Mouse (Mus musculus) gastrocnemius, adult 8-10 months (tissue): ENCODE measurements around the gene Agbl4. TPM values are rescaled to one million over a fixed set of nuclear protein-coding genes. Genes with fewer than 3 reads are reported as not detected.

ENCODE experiments used
- DNase-seq, 2 experiments: peaks; one replicate each; pipeline ENCODE4 v3.0.0; 2022; ENCODE audit warnings: low spot score in 2 of 2
- total RNA-seq, 4 experiments: library from RNA; stranded (reverse); gene quantifications; 2 replicates each; pipeline ENCODE4 v1.2.4; 2022

Gene Agbl4
- not detected for total RNA-seq

- no peak for DNase-seq
These were observed at the start of gene Agbl4 for GRCm38 (mm10) chr4:110397618-110398045. Gene Agbl4, plus strand, starts transcription at chr4:110397661.

- no peak for DNase-seq
These were observed 46.6 kb upstream of the Agbl4 start for GRCm38 (mm10) chr4:110350856-110351177.

DNA sequence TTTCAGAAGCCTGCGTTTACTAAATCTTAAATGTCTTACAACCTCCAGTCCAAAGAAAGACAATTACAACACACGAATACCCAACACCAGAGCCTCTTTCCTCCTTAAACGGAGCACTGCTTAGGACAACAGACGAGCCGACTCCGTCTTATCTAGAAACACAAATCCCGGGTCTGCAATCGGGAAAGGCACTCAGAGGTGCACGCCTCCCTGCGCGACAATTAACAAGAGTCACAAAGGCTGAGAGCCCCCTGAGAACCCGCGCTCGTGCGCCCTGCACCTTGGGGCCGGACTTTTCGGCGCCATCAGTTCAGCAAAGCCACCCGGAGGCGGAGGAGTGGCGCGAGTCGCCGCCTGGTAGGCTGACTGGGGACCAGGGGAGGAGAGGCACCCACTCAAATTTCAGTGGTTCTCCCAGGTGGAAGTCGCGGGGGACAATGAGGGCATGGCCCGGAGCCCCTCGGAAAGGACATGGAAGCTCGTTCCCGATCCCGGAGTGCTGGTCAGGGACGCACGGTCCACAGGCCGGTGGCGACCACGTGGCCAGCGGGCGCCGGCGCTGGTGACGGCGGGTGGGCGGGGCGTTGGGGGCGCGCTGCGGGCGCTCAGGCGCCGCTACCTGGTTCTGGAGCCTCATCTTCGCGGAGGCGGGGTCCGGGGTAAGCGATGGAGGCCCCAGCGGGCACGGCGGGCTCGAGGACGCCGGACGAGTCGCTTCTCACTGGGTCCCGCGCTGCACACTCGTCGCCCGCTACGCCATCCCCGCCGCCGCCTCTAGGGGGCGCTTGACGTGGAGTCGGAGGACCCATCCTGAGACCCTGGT is 46.1 kb upstream of the Agbl4 start, which contains the start of gene Elavl4:
TSS of gene Elavl4 (minus strand) at position 732 of the 823 bp plus-strand sequence.
- peak in 1 of 2 experiments; percentile 2 for DNase-seq

GRCm38 (mm10) chr4:110352001-110352369 is 45.5 kb upstream of the Agbl4 start:
- DNase-seq: no peak

GRCm38 (mm10) chr4:110360568-110360967 is 36.9 kb upstream of the Agbl4 start:
- no peak for DNase-seq

- no peak for DNase-seq
These were observed 1.2 kb upstream of the Agbl4 start for GRCm38 (mm10) chr4:110396221-110396620.

DNA sequence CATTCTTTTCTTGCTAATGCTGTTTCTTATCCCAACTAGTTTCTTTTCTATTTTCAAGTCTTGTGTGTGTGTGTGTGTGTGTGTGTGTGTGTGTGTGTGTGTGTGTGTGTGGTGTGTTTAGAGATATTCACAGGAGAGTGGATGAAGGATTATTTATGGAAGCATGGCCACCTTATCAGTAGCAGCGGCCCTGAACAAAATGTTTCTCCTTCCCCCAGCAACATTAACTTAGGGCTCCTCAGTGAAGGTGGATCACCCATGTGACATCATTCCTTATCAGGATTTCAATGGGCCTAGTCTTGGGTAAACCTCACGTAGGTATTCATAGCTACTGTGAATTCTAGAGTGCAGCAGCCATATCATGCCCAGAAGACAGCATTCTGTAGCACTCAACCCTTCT is 22.8 kb downstream of the Agbl4 start:
- DNase-seq: no peak

DNA sequence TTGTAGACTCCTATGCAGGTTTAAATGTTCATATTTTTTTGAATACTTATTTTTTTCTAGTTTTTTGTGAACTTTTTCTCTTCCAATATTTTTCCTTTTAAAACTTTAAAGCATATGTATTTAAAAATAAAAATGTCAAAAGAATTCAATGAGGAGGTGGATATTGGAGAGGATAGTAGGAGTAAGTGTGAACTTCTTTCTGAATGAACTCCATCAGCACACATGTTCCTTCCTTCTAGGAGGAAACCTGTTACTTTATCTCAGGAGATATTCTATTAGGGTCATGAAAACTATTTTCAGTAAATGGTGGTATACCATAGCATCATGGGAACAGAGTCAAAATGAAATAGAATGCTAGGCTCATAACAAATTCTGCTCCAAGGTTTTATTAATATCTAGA is 30.2 kb downstream of the Agbl4 start:
- no peak for DNase-seq

DNA sequence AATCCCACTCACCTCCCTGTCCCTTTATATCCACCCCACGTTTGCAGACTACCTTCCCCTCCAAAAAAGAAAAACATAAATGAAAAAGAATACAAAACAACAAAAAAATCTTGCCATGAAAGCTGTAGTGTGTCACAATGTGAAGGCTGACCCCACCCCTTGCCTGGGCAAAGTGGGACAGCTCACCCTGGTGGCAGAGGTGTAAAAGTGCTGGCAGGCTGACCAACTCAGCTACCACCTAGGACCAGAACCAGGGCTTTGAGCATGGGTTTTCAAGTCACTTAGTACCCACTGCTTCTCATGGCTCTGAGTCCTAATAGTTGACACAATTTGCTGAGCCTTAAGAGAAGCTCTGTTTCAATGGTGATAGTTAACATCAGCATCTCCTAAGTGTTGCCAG is 96.9 kb downstream of the Agbl4 start:
- DNase-seq: no peak

DNA sequence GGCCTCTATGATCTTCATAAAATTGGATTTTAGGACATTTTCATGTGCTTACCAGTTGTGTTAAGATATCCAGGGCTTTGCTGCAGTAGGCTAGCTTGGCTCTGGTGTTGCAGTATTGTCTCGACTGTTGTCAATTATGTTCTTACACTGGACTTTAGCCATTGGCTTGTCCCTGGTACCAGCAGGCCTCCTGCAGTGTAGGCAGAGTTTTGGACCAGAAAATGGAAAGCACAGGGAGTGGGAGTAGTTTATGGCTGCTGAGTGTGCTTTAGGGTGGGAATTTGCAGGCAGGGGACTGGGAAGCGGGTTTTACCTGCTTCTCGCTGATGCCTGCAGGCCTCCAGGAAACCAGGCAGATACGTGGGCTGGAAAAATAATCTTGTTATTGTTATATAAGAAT is 132.3 kb downstream of the Agbl4 start:
- no peak for DNase-seq

- DNase-seq: no peak
These were observed 151.8 kb downstream of the Agbl4 start for GRCm38 (mm10) chr4:110549223-110549622.

GRCm38 (mm10) chr4:110597726-110598283 is 200.3 kb downstream of the Agbl4 start:
- no peak for DNase-seq

- DNase-seq: no peak
These were observed 244.0 kb downstream of the Agbl4 start for GRCm38 (mm10) chr4:110641417-110641816.

GRCm38 (mm10) chr4:110662940-110663339 is 265.5 kb downstream of the Agbl4 start:
- DNase-seq: no peak

DNA sequence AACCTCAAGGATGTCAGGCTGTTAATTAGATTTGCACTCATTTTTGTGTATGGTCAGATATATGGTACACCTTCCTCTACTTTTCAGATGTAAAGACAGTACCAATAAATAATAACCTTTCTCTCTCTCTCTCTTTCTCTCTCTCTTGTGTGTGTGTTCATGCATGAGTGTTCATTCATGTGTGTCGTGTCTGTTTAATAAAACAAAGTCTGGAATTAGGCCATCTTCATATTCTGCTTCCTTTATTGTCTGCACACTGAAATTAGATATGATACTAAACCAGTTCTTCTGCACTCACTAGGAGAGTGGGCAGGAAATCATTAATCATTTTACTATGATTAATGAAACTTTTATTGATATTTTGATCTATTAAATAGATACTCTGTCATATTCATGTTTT is 276.7 kb downstream of the Agbl4 start:
- DNase-seq: no peak

DNA sequence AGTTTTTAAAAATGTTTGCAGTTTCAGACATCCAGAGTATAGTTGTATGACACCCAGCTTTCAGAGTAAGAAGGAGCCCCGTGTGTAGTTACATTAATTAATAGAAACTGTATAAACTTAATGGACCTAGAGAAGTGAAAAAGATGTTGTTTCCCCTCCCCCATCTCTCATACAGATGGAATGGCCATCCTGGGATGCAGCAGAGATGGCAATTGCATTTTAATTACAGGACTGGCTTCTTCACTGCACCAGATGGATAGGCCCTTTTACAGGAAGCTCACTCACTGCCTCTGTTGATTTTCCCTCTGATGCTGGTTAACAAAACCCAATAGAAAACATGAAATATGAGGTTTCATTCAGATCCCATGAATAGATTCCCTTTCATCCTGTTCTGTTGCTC is 337.7 kb downstream of the Agbl4 start:
- no peak for DNase-seq

- no peak for DNase-seq
These were observed 360.5 kb downstream of the Agbl4 start for GRCm38 (mm10) chr4:110757941-110758340.

- no peak for DNase-seq
These were observed 391.1 kb downstream of the Agbl4 start for GRCm38 (mm10) chr4:110788596-110788995.

GRCm38 (mm10) chr4:110799902-110800301 is 402.4 kb downstream of the Agbl4 start:
- DNase-seq: no peak

DNA sequence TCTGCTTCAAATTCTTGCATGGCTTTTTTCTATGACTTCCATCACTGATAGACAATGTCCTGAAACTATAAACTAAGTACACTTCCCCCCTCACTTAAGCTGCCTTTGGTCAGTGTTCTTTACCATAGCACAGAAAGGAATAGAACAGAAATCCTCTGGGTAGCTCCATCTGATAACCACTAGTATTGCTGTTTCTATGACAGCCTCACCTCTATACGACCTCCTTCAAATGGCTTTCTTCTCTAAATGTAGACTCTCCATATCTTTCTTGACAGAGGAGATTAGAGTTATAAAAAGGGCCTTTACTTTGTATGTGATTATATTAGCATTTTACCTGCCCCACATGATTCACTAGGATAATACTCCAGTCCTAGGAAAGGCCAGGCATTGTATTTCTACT is 413.5 kb downstream of the Agbl4 start:
- DNase-seq: no peak

DNA sequence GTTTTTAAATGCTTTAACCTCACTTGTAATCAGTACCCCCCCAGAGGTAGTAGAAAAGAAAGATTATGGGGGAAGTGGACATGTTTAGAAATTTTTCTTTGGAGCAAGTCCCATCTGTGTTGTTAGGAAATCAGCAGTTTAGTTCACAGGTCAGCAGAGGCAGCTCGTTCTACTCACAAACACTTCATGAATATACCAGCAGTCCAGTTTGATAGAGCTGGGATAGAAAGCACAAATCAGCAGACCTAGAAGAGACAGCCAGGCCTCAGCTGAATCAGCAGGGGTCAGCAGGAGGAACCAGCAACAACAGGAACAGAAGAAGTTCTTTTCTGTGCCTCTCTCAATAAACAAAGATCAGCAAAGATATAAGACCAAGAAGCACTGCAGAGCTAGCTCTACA is 435.3 kb downstream of the Agbl4 start:
- no peak for DNase-seq

DNA sequence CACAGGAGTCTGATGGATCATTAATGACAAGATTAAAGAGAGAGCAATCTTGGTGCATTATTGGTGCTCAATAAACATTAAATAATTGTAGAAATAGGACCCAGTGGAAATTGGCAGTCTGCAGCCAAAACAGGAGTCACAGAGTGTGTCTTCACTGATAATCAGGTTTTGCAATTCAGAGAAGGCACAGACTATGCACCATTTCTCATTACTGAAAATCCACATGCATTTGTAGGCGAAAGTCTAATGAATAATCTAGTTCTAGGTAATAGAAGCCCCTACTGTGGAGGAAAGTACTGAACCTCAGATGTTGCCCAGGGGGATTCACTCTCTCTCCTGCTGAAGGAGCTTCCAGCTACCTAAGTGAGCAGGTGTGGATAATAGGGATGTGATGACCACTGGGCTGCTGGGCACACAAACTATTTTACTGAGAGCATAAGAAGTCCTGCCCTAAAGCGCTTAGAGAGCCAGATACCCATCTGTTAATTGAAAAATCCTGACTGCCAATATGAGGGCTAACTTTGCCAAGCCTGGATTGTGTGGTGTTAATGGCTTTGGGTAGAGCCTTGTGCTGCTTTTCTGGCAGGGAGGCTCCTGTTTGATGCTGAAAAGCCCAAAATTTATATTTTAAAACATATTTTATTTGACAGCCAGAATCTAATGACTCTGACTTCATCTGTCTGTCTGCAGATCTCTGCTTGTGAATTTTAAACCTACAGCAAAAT is 482.4 kb downstream of the Agbl4 start:
- DNase-seq: no peak

DNA sequence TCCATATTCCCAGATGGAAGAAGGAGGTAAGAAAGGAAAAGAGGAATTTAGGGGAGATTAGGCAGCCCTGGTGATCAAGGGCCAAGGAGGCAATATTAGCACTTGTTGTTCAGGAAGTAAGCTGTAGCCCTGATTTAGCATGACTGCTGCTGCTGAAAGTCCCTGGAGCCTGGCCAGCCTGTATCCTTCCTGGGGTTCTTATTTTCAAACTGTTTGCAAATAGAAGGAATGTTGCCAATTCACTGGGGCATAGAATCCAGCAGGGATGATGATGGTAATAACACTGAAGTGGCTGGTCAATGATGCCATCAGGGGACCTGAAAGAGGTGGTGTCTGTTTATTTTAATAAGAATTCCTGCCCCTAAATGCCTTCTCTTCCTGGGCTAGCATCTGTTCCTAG is 518.6 kb downstream of the Agbl4 start:
- DNase-seq: no peak
